Mouse (Mus musculus): ENCODE measurements at regions not wholly inside any gene's neighbourhood (a gene's known extent, or its start where the extent isn't known, plus 50 kb on each side); places are given as distances from the start of the nearest gene placed in this dataset.

DNA sequence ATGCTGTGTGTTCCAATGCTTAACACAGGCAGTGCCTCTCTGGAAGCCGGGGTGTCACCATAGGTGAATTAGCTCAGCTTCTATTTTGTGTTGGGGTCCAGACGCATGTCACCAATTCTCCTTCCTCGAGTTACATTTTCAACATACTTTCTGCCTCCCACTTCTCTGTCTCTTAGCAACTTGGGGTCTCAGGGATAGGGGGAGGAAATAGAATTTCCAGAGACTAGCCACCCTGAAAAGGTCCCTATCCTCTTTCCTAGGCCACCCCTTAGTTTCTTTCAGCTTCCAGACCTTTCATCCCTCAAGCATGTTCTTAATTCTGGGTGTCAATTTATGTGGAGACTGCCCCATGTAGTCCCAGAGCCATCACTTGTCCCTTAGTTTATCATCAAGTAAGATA, 135.6 kb downstream of the Kcna5 start:
- no peak overlapping the region for H3K4me2 ChIP-seq (ENCODE audit: low read depth)
- H3K9ac ChIP-seq (replicated peaks): no peak overlapping the region
- no peak overlapping the region for H3K27ac ChIP-seq
- no peak overlapping the region for H3K4me3 ChIP-seq (ENCODE audit: insufficient read depth in 1 of 2, low read depth in 2 of 2, low read length in 2 of 2)
- no peak for ATAC-seq (ENCODE audit: insufficient read depth)
- 57% methylated on average over 3 of the region's 3 CpGs for WGBS (ENCODE audit: insufficient replicate concordance)
- no peak for DNase-seq (ENCODE audit: low read depth in 3 of 3, low spot score in 3 of 3)
- no peak for TF ChIP-seq CTCF (IDR thresholded peaks at IDR 0.05; ENCODE audit: low read depth)
- TF ChIP-seq EP300 (IDR thresholded peaks at IDR 0.05; ENCODE audit: low read depth): no peak
- H3K9me3 ChIP-seq (ENCODE audit: control insufficient read depth, low read length): no peaks in the 10 kb centered on the region
- no peaks in the 10 kb centered on the region for H3K27me3 ChIP-seq (ENCODE audit: control insufficient read depth, insufficient read depth, low read length)
- no peaks in the 10 kb centered on the region for H3K4me1 ChIP-seq (replicated peaks; ENCODE audit: control insufficient read depth in 2 of 2, insufficient read depth in 2 of 2, low read length in 1 of 2)
- H3K36me3 ChIP-seq (replicated peaks; ENCODE audit: control insufficient read depth, insufficient read depth, low read depth): no peaks in the 10 kb centered on the region

DNA sequence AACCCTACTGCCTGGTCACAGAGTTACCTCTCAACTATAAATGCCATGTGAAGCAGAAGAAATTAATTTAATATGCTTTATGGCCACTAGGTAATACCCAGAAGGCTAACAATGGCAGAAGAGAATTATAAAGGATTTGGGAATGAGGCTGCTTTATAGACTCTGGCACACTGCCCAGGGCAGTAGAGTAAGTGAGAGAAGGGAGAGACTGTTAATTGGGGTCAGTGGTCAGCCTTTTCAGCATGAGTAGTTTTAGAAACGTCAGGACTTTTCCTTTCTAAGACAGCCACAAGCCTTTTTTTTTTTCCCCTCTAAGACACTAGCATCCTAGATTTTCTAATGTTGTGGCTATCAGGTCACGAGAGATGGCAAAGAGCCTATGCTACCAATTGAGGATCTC, 136.6 kb downstream of the Kcna5 start:
- ATAC-seq (ENCODE audit: insufficient read depth) (no peak), DNase-seq (ENCODE audit: low read depth in 3 of 3, low spot score in 3 of 3) (no peak)
- H3K9ac ChIP-seq (replicated peaks): no peak overlapping the region
- no peaks in the 10 kb centered on the region for H3K27me3 ChIP-seq (ENCODE audit: control insufficient read depth, insufficient read depth, low read length)
- H3K27ac ChIP-seq: no peak overlapping the region
- 36% methylated on average over 2 of the region's 2 CpGs for WGBS (ENCODE audit: insufficient replicate concordance)
- no peaks in the 10 kb centered on the region for H3K36me3 ChIP-seq (replicated peaks; ENCODE audit: control insufficient read depth, insufficient read depth, low read depth)
- no peak overlapping the region for H3K4me2 ChIP-seq (ENCODE audit: low read depth)
- no peaks in the 10 kb centered on the region for H3K9me3 ChIP-seq (ENCODE audit: control insufficient read depth, low read length)
- H3K4me3 ChIP-seq (ENCODE audit: insufficient read depth in 1 of 2, low read depth in 2 of 2, low read length in 2 of 2): no peak overlapping the region
- no peak for TF ChIP-seq CTCF (IDR thresholded peaks at IDR 0.05; ENCODE audit: low read depth)
- no peak for TF ChIP-seq EP300 (IDR thresholded peaks at IDR 0.05; ENCODE audit: low read depth)
- no peaks in the 10 kb centered on the region for H3K4me1 ChIP-seq (replicated peaks; ENCODE audit: control insufficient read depth in 2 of 2, insufficient read depth in 2 of 2, low read length in 1 of 2)

DNA sequence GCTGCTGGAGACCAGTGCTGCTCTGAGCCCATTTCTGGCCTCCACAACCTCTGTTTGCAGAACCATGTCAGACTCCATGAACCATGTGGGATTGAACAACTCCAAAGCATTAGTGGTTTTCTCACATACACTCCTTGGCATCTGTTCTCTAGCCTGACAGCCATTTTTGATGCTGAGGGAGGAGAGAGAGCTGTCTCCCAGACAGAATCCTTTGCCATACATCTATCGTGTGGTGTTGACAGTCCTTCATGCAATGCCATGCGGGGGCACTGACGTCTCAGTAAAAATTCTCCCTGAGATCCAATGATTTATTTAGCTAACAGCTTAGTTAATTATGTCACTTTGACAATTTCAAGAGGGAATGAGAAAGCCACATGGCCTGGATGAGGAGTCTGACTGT, 140.2 kb downstream of the Kcna5 start:
- Histone ChIP-seq H3K4me2 (ENCODE audit: low read depth) (no peak overlapping the region), H3K9me3 (ENCODE audit: control insufficient read depth, low read length) (no peaks in the 10 kb centered on the region), H3K4me3 (ENCODE audit: insufficient read depth in 1 of 2, low read depth in 2 of 2, low read length in 2 of 2) (no peak overlapping the region), H3K9ac (replicated peaks) (no peak overlapping the region), H3K27me3 (ENCODE audit: control insufficient read depth, insufficient read depth, low read length) (no peaks in the 10 kb centered on the region), H3K27ac (no peak overlapping the region), H3K4me1 (replicated peaks; ENCODE audit: control insufficient read depth in 2 of 2, insufficient read depth in 2 of 2, low read length in 1 of 2) (no peaks in the 10 kb centered on the region), H3K36me3 (replicated peaks; ENCODE audit: control insufficient read depth, insufficient read depth, low read depth) (no peaks in the 10 kb centered on the region)
- 68% methylated on average over 3 of the region's 3 CpGs for WGBS (ENCODE audit: insufficient replicate concordance)
- ATAC-seq (ENCODE audit: insufficient read depth): no peak
- TF ChIP-seq EP300 (IDR thresholded peaks at IDR 0.05; ENCODE audit: low read depth) (no peak), CTCF (IDR thresholded peaks at IDR 0.05; ENCODE audit: low read depth) (no peak)
- no peak for DNase-seq (ENCODE audit: low read depth in 3 of 3, low spot score in 3 of 3)

DNA sequence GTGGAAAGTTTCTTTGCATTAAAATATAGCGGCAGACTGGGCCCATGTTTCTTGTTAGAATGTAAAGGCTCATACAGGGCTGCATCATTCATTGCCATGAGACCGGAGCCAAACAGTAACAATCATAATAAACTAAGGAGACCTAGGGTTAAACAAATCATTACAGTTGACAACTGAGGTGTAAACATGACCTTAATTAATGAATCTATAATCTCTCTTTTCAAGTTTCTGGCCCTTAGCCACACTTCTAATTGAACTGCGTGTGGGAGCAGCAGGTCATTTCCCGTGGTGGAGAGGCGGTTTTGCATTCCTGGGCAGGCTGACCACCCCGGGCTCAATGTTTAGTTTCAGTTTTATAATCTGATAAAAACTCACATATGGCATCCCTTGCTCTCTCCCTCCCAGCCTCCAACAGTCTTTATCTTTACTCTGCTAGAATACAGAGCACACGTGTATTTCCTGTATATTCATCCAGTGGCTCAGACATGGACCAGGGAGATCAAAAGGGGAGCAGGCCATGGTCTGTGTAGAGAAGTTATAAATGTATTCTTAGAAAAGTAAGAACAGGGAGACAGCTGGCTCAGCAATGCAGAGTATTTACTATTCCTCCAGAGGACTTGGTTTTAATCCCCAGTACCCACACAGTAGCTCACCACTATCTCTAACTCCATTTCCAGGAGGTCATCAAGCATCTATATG, 141.0 kb downstream of the Kcna5 start:
- no peak for DNase-seq (ENCODE audit: low read depth in 3 of 3, low spot score in 3 of 3)
- Histone ChIP-seq H3K36me3 (replicated peaks; ENCODE audit: control insufficient read depth, insufficient read depth, low read depth) (no peaks in the 10 kb centered on the region), H3K27me3 (ENCODE audit: control insufficient read depth, insufficient read depth, low read length) (no peaks in the 10 kb centered on the region), H3K9ac (replicated peaks) (no peak overlapping the region), H3K4me2 (ENCODE audit: low read depth) (no peak overlapping the region), H3K27ac (no peak overlapping the region), H3K9me3 (ENCODE audit: control insufficient read depth, low read length) (no peaks in the 10 kb centered on the region), H3K4me1 (replicated peaks; ENCODE audit: control insufficient read depth in 2 of 2, insufficient read depth in 2 of 2, low read length in 1 of 2) (no peaks in the 10 kb centered on the region), H3K4me3 (ENCODE audit: insufficient read depth in 1 of 2, low read depth in 2 of 2, low read length in 2 of 2) (no peak overlapping the region)
- 54% methylated on average over 7 of the region's 7 CpGs for WGBS (ENCODE audit: insufficient replicate concordance)
- TF ChIP-seq CTCF (IDR thresholded peaks at IDR 0.05; ENCODE audit: low read depth): no peak
- no peak for TF ChIP-seq EP300 (IDR thresholded peaks at IDR 0.05; ENCODE audit: low read depth)
- ATAC-seq (ENCODE audit: insufficient read depth): no peak

DNA sequence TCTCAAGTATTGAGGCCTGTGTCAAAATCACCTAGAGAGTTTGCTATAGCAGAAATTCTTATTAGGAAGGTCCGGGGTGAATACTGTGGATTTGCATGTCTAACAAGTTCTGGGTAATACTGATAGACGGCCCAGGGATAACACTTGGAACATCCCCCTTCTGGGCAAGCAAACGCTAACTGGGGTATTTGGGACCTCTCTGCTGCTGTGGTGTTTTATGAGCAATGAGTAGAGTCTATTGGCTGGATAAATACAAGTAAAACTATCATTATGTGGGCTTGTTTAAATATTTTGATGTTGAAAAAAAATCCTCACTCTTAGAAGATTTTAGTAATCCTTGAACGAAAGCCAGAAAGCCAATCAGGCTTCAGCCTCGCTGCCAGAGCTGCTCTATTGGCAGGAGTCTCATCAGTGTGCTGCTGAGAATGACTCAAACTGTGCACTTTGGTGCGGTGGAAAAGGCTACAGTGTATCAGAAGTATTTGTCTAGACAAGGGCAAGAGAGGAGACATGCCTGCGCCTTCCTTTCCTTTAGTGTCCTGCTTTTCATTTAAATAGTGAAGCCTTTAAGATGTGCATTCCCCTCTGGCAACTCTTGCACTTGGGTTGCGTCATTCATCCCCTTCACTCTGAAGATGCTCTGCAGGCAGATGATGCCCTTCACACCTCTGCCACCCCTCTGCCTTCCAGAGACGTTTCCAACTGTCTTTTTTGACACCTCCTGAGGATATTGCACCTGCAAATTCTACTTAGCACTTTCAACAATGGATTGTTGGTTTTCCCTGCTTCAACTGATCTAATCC, 150.8 kb downstream of the Kcna5 start:
- H3K4me2 ChIP-seq (ENCODE audit: low read depth): no peak overlapping the region
- H3K27ac ChIP-seq: no peak overlapping the region
- H3K4me1 ChIP-seq (replicated peaks; ENCODE audit: control insufficient read depth in 2 of 2, insufficient read depth in 2 of 2, low read length in 1 of 2): no peaks in the 10 kb centered on the region
- no peak for ATAC-seq (ENCODE audit: insufficient read depth)
- no peak overlapping the region for H3K4me3 ChIP-seq (ENCODE audit: insufficient read depth in 1 of 2, low read depth in 2 of 2, low read length in 2 of 2)
- no peaks in the 10 kb centered on the region for H3K9me3 ChIP-seq (ENCODE audit: control insufficient read depth, low read length)
- no peak for TF ChIP-seq CTCF (IDR thresholded peaks at IDR 0.05; ENCODE audit: low read depth)
- no peaks in the 10 kb centered on the region for H3K27me3 ChIP-seq (ENCODE audit: control insufficient read depth, insufficient read depth, low read length)
- no peak for DNase-seq (ENCODE audit: low read depth in 3 of 3, low spot score in 3 of 3)
- no peak overlapping the region for H3K9ac ChIP-seq (replicated peaks)
- WGBS (ENCODE audit: insufficient replicate concordance): 42% methylated on average over 9 of the region's 9 CpGs
- no peaks in the 10 kb centered on the region for H3K36me3 ChIP-seq (replicated peaks; ENCODE audit: control insufficient read depth, insufficient read depth, low read depth)

Measured in liver, embryonic 14.5 days (tissue).